Mouse (Mus musculus) ES-Bruce4 (cell line): ENCODE results near the gene Olfr545. TPM values are rescaled to one million over a fixed set of nuclear protein-coding genes. Genes with fewer than 3 reads are reported as not detected.
"Not testable (repeated sequence)": the region's sequence is repeated elsewhere in the genome, so short reads cannot be mapped to it uniquely, and the experiment has no call there.

Experiments
- H3K27ac ChIP-seq: 2 replicates; pipeline ENCODE4 v1.5.1; 2012; ENCODE audit warnings: low read length, inconsistent platforms; ENCODE audit not compliant: insufficient read depth
- H3K27me3 ChIP-seq: 2 replicates; pipeline ENCODE4 v1.6.1; 2012; ENCODE audit warnings: mild to moderate bottlenecking, low read length, inconsistent platforms; ENCODE audit not compliant: control insufficient read depth, poor library complexity, insufficient read depth, severe bottlenecking
- H3K36me3 ChIP-seq: 2 replicates; pipeline ENCODE4 v1.6.1; 2012; ENCODE audit warnings: inconsistent platforms, mild to moderate bottlenecking, low read length, moderate library complexity; ENCODE audit not compliant: control insufficient read depth, poor library complexity, insufficient read depth, severe bottlenecking
- H3K4me1 ChIP-seq: one replicate; pipeline ENCODE4 v1.8.1; 2011; ENCODE audit warnings: low read length; ENCODE audit not compliant: control insufficient read depth, insufficient read depth
- H3K4me3 ChIP-seq: 2 replicates; pipeline ENCODE4 v1.5.1; 2011; ENCODE audit warnings: low read depth, mild to moderate bottlenecking, low read length
- H3K9ac ChIP-seq: 2 replicates; pipeline ENCODE4 v1.6.1; 2012; ENCODE audit warnings: low read depth, mild to moderate bottlenecking, inconsistent platforms; ENCODE audit not compliant: poor library complexity, severe bottlenecking
- H3K9me3 ChIP-seq: replicated peaks from 2 replicates; pipeline ENCODE4 v1.6.1; 2012; ENCODE audit warnings: mild to moderate bottlenecking, low read length, inconsistent platforms; ENCODE audit not compliant: control insufficient read depth, poor library complexity, insufficient read depth, severe bottlenecking
- CTCF ChIP-seq: IDR thresholded peaks from one replicate; pipeline ENCODE4 v1.8.1; 2011; ENCODE audit warnings: low read depth, low read length
- EP300 ChIP-seq: IDR thresholded peaks from 2 replicates; pipeline ENCODE4 v1.6.1; 2011; ENCODE audit warnings: low read depth, low read length; ENCODE audit not compliant: insufficient read depth
- POLR2A ChIP-seq: IDR thresholded peaks from one replicate; pipeline ENCODE4 v1.8.1; 2011; ENCODE audit warnings: low read length; ENCODE audit not compliant: insufficient read depth
- polyA plus RNA-seq: library from polyadenylated mRNA; stranded (reverse); fragments of >200 nt; gene quantifications from 2 replicates; pipeline ENCODE4 v1.2.4, GENCODE M21; 2011; ENCODE audit warnings: low read depth; ENCODE audit not compliant: missing spikeins, insufficient read depth, insufficient read length

Gene Olfr545
- polyA plus RNA-seq, 1 experiment = not detected

- H3K27me3 ChIP-seq = no peaks in the 10 kb centered on the region; the same call in 1 of the 2 replicates
- no peaks in the 10 kb centered on the region for H3K36me3 ChIP-seq
- no peak overlapping the region for H3K4me3 ChIP-seq
- H3K9me3 ChIP-seq = no peaks in the 10 kb centered on the region
- no peak overlapping the region for H3K9ac ChIP-seq
- no peak overlapping the region for H3K27ac ChIP-seq
- no peaks in the 10 kb centered on the region for H3K4me1 ChIP-seq
- TF ChIP-seq POLR2A (no peak), CTCF (no peak), EP300 (no peak)
Measured at GRCm38 (mm10) chr7:102508066-102508465, 8.7 kb upstream of the Olfr545 start.

GRCm38 (mm10) chr7:102506848-102507247 is 7.5 kb upstream of the Olfr545 start:
- no peaks in the 10 kb centered on the region for H3K36me3 ChIP-seq
- TF ChIP-seq CTCF (peak; percentile 88), EP300 (no peak)
- H3K27me3 ChIP-seq = no peaks in the 10 kb centered on the region
- H3K27ac ChIP-seq = no peak overlapping the region
- no peak overlapping the region for H3K4me3 ChIP-seq
- H3K9ac ChIP-seq = no peak overlapping the region
- no peaks in the 10 kb centered on the region for H3K4me1 ChIP-seq
- no peaks in the 10 kb centered on the region for H3K9me3 ChIP-seq

- Histone ChIP-seq H3K27ac (no peak overlapping the region), H3K9ac (no peak overlapping the region), H3K4me1 (no peaks in the 10 kb centered on the region), H3K27me3 (no peaks in the 10 kb centered on the region), H3K36me3 (no peaks in the 10 kb centered on the region), H3K9me3 (no peaks in the 10 kb centered on the region), H3K4me3 (no peak overlapping the region)
- TF ChIP-seq POLR2A = no peak
- no peak for TF ChIP-seq CTCF
Measured at GRCm38 (mm10) chr7:102501986-102502385, 2.6 kb upstream of the Olfr545 start.

GRCm38 (mm10) chr7:102494416-102494815 is 5.0 kb downstream of the Olfr545 start:
- H3K36me3 ChIP-seq, H3K9ac ChIP-seq, H3K9me3 ChIP-seq, H3K27me3 ChIP-seq, H3K4me1 ChIP-seq, H3K4me3 ChIP-seq, H3K27ac ChIP-seq: not testable (repeated sequence)

GRCm38 (mm10) chr7:102488161-102488560 is 11.2 kb downstream of the Olfr545 start, which contains the start of gene Olfr544:
Gene Olfr544 (minus strand): TSS chr7:102488313.
- Histone ChIP-seq H3K27ac (no peak within 1 kb of the TSS), H3K4me1 (no peaks in the 10 kb centered on the region), H3K9ac (no peak within 1 kb of the TSS), H3K9me3 (no peaks in the 10 kb centered on the region), H3K27me3 (no peaks in the 10 kb centered on the region), H3K4me3 (no peak within 1 kb of the TSS), H3K36me3 (no peaks in the 10 kb centered on the region)
- TF ChIP-seq EP300 (no peak), CTCF (no peak), POLR2A (no peak)

- TF ChIP-seq CTCF (no peak), EP300 (no peak)
- Histone ChIP-seq H3K27me3 (no peaks in the 10 kb centered on the region), H3K9ac (no peak overlapping the region), H3K27ac (no peak overlapping the region), H3K9me3 (no peaks in the 10 kb centered on the region), H3K36me3 (no peaks in the 10 kb centered on the region), H3K4me1 (no peaks in the 10 kb centered on the region), H3K4me3 (no peak overlapping the region)
Measured at GRCm38 (mm10) chr7:102486105-102486504, 13.3 kb downstream of the Olfr545 start.

GRCm38 (mm10) chr7:102484766-102485165 is 14.6 kb downstream of the Olfr545 start:
- H3K36me3 ChIP-seq, H3K27me3 ChIP-seq, H3K4me1 ChIP-seq, H3K9me3 ChIP-seq, H3K4me3 ChIP-seq, H3K9ac ChIP-seq, H3K27ac ChIP-seq: not testable (repeated sequence)
